Mouse (Mus musculus) stomach, postnatal 0 days (tissue): Measurements from ENCODE around the gene Cops7a.

ENCODE experiments used
- CTCF ChIP-seq: IDR thresholded peaks from 2 replicates; pipeline ENCODE4 v1.5.1; 2016; ENCODE audit warnings: antibody characterized with exemption, low read depth, mild to moderate bottlenecking, moderate library complexity
- EP300 ChIP-seq: optimal IDR thresholded peaks from 2 replicates; pipeline ENCODE3; 2016; ENCODE audit warnings: antibody characterized with exemption

GRCm38 (mm10) chr6:124913721-124914285 is 51.5 kb downstream of the Cops7a start:
- no peak for TF ChIP-seq CTCF
- no peak for TF ChIP-seq EP300
